Mouse (Mus musculus) intestine, embryonic 15.5 days (tissue): ENCODE data around the gene Nlrc5. TPM values are rescaled to one million over a fixed set of nuclear protein-coding genes. Genes with fewer than 3 reads are reported as not detected.
"Not testable (repeated sequence)": the region's sequence is repeated elsewhere in the genome, so short reads cannot be mapped to it uniquely, and the experiment has no call there.

Experiments used
- ATAC-seq: fragments of 200-750 bp; cut with Nextera tagmentation; 2 replicates; pipeline ENCODE4 v1.8.0; 2017; ENCODE audit warnings: moderate TSS enrichment, moderate library complexity
- H3K27ac ChIP-seq: fragments of 300-500 bp; sonication (generic); 2 replicates; pipeline ENCODE4 v1.5.1; 2015; ENCODE audit warnings: mild to moderate bottlenecking, inconsistent platforms
- H3K27me3 ChIP-seq: fragments of 300-500 bp; sonication (generic); replicated peaks from 2 replicates; pipeline ENCODE4 v1.6.1; 2015; ENCODE audit warnings: inconsistent platforms
- H3K36me3 ChIP-seq: fragments of 300-500 bp; sonication (generic); 2 replicates; pipeline ENCODE4 v1.6.1; 2015; ENCODE audit warnings: inconsistent platforms
- H3K4me1 ChIP-seq: fragments of 300-500 bp; sonication (generic); replicated peaks from 2 replicates; pipeline ENCODE4 v1.6.1; 2015; ENCODE audit warnings: inconsistent platforms
- H3K4me2 ChIP-seq: fragments of 300-500 bp; sonication (generic); replicated peaks from 2 replicates; pipeline ENCODE4 v1.6.1; 2015; ENCODE audit warnings: mild to moderate bottlenecking, inconsistent platforms
- H3K4me3 ChIP-seq: fragments of 300-500 bp; sonication (generic); replicated peaks from 2 replicates; pipeline ENCODE4 v1.5.1; 2015; ENCODE audit warnings: inconsistent platforms
- H3K9ac ChIP-seq: fragments of 300-500 bp; sonication (generic); 2 replicates; pipeline ENCODE4 v1.6.1; 2015; ENCODE audit warnings: inconsistent platforms
- H3K9me3 ChIP-seq: fragments of 300-500 bp; sonication (generic); 2 replicates; pipeline ENCODE4 v1.6.1; 2016; ENCODE audit warnings: inconsistent platforms
- WGBS: fragments of 180-500 bp; shearing (Covaris S2); methylation state at CpG from one replicate; pipeline ENCODE4 v1.1.7; 2015; 5-methylcytosine and 5-hydroxymethylcytosine counted together
- polyA plus RNA-seq: library from polyadenylated mRNA; unstranded; fragments of >200 nt; fragmentation: Nextera tagmentation; extraction: Ambion mirVana; gene quantifications from 2 replicates; pipeline ENCODE4 v1.2.1, GENCODE M21; 2015

Gene Nlrc5
- polyA plus RNA-seq, 1 experiment from 2014 or later, result 0.21 TPM

DNA sequence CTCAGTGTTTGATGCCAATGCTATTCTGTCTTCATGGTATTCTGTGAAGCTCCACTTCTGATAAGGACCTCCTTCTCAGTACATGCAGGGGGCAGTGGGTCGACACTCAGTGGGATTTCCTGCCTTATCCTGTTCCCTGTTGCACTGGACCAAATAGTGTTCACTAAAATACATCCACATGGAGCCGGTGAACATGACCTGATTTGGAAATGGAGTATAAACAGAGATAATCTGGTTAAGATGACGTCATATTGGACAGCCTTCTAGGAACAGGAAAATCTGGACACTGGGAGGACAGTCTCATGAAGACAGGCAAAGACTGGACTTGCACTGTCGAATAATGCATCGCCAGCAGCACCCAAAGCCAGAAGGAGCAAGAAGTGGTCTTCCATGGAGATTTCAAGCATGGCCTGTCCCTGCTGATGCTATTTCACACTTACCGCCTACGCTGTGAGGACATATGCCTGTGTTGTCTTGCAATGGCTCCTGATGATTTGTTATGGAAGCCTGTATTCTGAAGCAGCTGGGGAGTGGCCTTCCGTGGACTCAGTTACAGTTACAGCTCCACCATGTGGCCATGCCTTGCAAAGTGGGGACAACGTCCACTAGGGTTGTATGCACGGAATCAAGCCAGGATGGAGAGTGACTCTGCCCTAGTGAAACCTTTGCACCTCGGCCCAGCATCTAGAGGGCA, 37.0 kb upstream of the Nlrc5 start:
- no peaks in the 10 kb centered on the region for H3K4me1 ChIP-seq
- H3K36me3 ChIP-seq, result peaks cover 21% of the 10 kb centered on the region
- peak; percentile 77 for ATAC-seq
- WGBS, result 59% methylated on average over 11 of the region's 11 CpGs
- no peak overlapping the region for H3K9ac ChIP-seq
- H3K9me3 ChIP-seq, result no peaks in the 10 kb centered on the region
- H3K27ac ChIP-seq, result no peak overlapping the region
- H3K4me2 ChIP-seq, result no peak overlapping the region
- no peaks in the 10 kb centered on the region for H3K27me3 ChIP-seq
- H3K4me3 ChIP-seq, result no peak overlapping the region

DNA sequence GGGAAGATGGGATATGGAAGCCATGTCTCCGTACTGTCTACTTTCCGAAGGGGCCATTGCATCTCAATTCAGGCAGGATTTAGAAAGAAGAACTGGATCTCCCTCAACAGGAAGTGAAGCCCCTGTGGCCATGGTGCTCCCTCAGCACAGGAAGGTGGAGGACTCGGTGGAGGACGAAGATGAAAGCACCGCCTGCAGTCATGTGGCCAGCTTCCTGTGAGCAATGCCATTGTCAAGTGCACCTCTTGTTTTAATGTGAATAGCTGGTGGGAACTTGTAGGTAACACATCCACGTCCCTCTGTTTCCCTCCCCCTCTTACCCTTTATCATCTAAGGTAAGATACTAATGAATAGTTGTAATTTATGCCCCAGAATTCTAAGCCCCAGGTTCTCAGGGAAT, 35.6 kb upstream of the Nlrc5 start:
- H3K9me3 ChIP-seq, result no peaks in the 10 kb centered on the region
- H3K4me2 ChIP-seq, result no peak overlapping the region
- H3K9ac ChIP-seq, result no peak overlapping the region
- H3K27ac ChIP-seq, result no peak overlapping the region
- no peaks in the 10 kb centered on the region for H3K4me1 ChIP-seq
- no peaks in the 10 kb centered on the region for H3K27me3 ChIP-seq
- no peak for ATAC-seq
- H3K36me3 ChIP-seq, result peaks cover 11% of the 10 kb centered on the region
- H3K4me3 ChIP-seq, result no peak overlapping the region
- WGBS, result 82% methylated on average over 6 of the region's 6 CpGs

DNA sequence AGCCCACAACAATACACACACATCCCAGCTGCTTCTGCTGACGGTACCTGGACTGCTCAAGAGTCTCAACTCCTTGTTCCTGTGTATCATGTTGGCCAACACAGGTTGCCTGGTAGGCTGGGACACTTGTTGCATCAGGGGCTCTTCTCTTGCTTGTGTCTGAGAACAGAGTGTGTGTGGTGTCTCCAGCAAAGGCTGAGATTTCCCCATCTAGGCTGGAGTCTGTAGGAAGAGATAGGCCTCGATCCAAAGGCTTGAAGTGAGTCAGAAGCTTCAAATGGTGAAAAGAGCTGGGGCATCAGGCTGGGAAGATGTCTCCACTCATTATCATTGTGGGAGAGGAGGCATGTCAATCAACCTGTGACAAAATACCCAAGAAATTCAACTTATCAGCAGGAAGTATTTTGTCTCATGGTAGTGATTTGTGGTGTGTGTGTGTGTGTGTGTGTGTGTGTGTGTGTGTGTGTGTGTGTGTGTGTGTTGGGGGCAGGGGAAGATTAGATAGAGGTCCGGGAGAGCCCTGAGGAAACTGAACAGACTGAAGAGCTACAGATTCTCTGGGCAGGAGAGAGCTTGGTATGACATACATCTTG, 34.7 kb upstream of the Nlrc5 start:
- no peak overlapping the region for H3K9ac ChIP-seq
- H3K4me1 ChIP-seq, result no peaks in the 10 kb centered on the region
- no peak overlapping the region for H3K4me3 ChIP-seq
- no peak for ATAC-seq
- H3K27me3 ChIP-seq, result no peaks in the 10 kb centered on the region
- no peaks in the 10 kb centered on the region for H3K9me3 ChIP-seq
- WGBS, result 73% methylated on average over 3 of the region's 3 CpGs
- no peak overlapping the region for H3K27ac ChIP-seq
- peaks cover 5% of the 10 kb centered on the region; the same call in 1 of the 2 replicates for H3K36me3 ChIP-seq
- H3K4me2 ChIP-seq, result no peak overlapping the region

DNA sequence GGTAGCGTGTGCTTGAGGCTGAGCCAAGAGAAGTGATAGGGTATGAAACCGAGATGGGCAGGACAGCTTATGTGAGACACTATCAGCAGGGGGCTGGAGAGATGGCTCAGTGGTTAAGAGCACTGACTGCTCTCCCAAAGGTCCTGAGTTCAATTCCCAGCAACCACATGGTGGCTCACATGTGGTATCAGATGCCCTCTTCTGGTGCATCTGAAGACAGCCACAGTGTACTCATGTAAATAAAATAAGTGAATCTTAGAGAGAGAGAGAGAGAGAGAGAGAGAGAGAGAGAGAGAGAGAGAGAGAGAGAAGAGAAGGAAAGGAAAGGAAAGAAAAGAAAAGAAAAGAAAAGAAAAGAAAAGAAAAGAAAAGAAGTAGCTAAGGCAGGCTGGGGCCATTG, 34.2 kb upstream of the Nlrc5 start:
- not testable (repeated sequence) for ATAC-seq
- 83% methylated on average over 2 of the region's 2 CpGs for WGBS

DNA sequence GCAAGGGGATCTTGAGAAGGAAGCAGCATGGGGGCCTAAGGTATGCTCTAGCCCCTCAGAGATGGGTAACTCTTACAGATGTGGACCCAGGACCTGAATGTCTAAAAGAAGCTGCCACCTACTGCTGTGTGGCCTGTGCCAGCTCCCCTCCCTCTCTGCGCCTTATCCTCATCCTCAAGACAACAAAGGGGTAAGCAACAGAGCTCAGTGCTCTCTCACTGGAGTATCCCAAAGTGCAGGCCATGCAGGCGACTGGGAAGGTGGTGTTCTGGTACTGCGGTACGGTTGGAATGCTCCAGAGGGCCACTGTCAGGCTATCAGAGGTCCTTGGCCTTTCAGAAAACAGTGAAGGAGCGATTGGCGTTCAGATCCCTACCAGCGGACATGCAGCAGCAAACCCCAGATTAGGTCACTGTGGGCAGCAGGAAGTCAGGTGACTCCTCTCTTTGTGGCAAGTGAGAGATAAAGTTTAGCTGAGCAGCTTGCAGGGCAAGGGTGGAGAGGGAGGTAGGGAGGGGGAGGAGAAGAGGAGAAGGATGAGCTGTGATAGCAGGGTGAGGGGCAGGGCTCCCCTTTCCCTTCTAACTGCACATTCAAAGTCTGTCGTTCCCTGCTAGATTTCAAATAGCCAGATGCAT, 25.6 kb upstream of the Nlrc5 start:
- no peak overlapping the region for H3K4me2 ChIP-seq
- H3K9ac ChIP-seq, result no peak overlapping the region
- no peak for ATAC-seq
- H3K27ac ChIP-seq, result no peak overlapping the region
- no peaks in the 10 kb centered on the region for H3K4me1 ChIP-seq
- H3K36me3 ChIP-seq, result no peaks in the 10 kb centered on the region
- WGBS, result 59% methylated on average over 8 of the region's 8 CpGs
- H3K27me3 ChIP-seq, result no peaks in the 10 kb centered on the region
- no peak overlapping the region for H3K4me3 ChIP-seq
- H3K9me3 ChIP-seq, result no peaks in the 10 kb centered on the region

More for the DNA sequence above, 34.2 kb upstream of the Nlrc5 start:
- H3K9ac ChIP-seq, H3K36me3 ChIP-seq, H3K4me1 ChIP-seq, H3K27ac ChIP-seq, H3K9me3 ChIP-seq, H3K27me3 ChIP-seq, H3K4me3 ChIP-seq, H3K4me2 ChIP-seq: not testable (repeated sequence)

DNA sequence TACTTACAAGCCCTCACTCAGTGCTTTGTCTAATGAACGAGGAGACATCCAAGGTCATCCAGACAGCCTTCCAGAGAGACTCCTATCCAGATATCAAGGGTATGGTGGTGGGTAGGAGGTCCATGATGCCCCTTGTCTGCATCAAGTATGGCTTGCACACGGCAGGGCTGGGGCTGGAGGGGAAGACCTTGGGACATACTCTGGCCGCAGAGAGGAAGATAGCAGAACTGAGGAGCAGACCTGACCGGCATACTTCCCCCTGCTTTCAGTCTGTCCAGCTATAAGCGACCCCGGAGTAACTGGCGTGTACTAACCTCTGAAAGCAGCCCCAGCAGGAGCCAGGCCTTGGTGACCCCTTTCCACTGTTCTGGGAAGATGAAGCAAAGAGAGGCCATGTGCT, 24.6 kb upstream of the Nlrc5 start:
- H3K27me3 ChIP-seq, result no peaks in the 10 kb centered on the region
- no peaks in the 10 kb centered on the region for H3K36me3 ChIP-seq
- H3K9me3 ChIP-seq, result no peaks in the 10 kb centered on the region
- no peak overlapping the region for H3K4me2 ChIP-seq
- H3K9ac ChIP-seq, result no peak overlapping the region
- H3K4me3 ChIP-seq, result no peak overlapping the region
- H3K4me1 ChIP-seq, result no peaks in the 10 kb centered on the region
- no peak overlapping the region for H3K27ac ChIP-seq
- 89% methylated on average over 7 of the region's 7 CpGs for WGBS
- no peak for ATAC-seq

DNA sequence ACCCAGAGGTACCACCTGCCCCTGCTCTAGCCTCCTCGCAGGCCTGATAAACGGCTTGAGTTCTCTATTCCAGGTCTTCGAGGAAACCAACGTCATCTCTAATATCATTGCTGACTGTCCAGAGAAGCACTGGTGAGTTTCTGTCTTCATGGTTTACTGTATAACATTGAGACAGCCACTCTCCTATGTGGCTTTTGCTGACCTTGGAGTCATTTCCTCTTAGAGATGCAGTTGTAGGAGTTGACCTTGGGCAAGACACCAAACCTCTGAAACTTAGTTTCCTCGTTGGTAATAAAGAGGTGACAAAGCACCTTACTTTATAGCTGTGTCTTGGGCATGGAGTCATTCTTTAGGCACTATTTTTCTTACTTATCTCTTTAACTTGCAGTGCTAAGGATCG, 21.6 kb upstream of the Nlrc5 start:
- H3K27ac ChIP-seq, result no peak overlapping the region
- no peak overlapping the region for H3K4me2 ChIP-seq
- WGBS, result 64% methylated on average over 6 of the region's 6 CpGs
- no peaks in the 10 kb centered on the region for H3K27me3 ChIP-seq
- ATAC-seq, result no peak
- H3K9ac ChIP-seq, result no peak overlapping the region
- H3K4me1 ChIP-seq, result no peaks in the 10 kb centered on the region
- H3K36me3 ChIP-seq, result no peaks in the 10 kb centered on the region
- no peaks in the 10 kb centered on the region for H3K9me3 ChIP-seq
- no peak overlapping the region for H3K4me3 ChIP-seq

DNA sequence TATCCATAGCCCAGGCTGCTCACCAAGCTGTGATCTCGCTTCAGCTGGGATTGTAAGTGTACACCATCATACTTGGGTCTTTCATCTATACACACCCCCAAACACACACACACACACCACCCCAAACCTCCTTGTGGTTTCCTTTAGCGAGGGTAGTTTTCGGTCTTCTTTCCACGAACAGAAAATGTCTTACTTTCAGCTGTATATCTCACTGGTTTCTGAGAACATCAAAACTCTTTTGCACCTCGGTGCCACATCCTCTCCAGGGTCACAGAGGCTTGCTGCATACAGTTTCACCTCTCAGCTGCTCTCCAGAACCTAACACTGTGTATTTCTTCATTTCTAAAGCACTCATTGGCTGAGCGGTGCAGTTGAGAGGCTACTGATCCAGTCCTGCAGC, 20.6 kb upstream of the Nlrc5 start:
- Histone ChIP-seq H3K27me3 (no peaks in the 10 kb centered on the region), H3K36me3 (no peaks in the 10 kb centered on the region), H3K4me2 (no peak overlapping the region), H3K9me3 (no peaks in the 10 kb centered on the region), H3K9ac (no peak overlapping the region), H3K4me3 (no peak overlapping the region), H3K27ac (no peak overlapping the region), H3K4me1 (no peaks in the 10 kb centered on the region)
- no peak for ATAC-seq
- 83% methylated on average over 6 of the region's 6 CpGs for WGBS

DNA sequence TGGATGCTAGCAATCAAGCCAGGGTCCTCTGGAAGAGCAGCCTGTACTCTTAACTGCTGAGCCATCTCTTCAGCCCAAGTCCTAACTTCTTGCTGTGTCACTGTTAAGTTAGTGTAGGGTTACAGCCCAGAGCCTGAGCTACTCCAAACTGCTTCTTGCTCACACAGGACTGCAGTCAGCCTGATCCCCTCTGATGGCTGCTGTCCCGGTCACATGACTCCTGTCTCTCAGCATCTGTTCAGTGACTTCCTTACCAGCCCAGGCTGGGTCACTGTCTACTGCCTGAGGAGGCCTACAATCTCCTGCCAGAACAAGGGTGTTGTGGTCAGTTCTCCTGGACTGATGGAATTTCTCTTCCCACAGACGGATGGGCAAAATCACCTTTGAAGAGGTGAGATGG, 18.9 kb upstream of the Nlrc5 start:
- no peaks in the 10 kb centered on the region for H3K4me1 ChIP-seq
- 55% methylated on average over 2 of the region's 2 CpGs for WGBS
- H3K9ac ChIP-seq, result no peak overlapping the region
- no peak for ATAC-seq
- H3K4me2 ChIP-seq, result no peak overlapping the region
- H3K9me3 ChIP-seq, result no peaks in the 10 kb centered on the region
- no peaks in the 10 kb centered on the region for H3K27me3 ChIP-seq
- H3K4me3 ChIP-seq, result no peak overlapping the region
- no peak overlapping the region for H3K27ac ChIP-seq
- H3K36me3 ChIP-seq, result no peaks in the 10 kb centered on the region

DNA sequence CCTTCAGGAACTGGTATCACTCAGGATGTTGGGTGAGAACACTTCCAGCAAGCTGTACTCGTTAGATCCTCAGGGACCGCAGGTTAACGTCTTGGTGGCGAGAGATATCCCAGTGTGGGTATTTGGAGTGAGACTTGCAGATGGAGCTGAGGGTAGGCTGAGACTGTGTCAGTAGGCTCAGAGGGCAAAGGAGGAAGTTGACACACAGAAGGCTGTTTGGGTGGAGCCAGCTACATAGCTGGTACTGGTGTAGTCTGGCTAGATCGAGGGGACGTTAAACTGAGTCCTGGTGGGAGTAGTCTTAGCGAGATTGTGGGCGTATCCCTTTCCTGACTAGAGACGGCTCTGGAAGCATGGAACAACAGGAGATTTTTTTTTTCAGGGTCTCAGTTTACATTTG, 16.1 kb upstream of the Nlrc5 start:
- Histone ChIP-seq H3K4me2 (no peak overlapping the region), H3K9ac (no peak overlapping the region), H3K4me1 (no peaks in the 10 kb centered on the region), H3K4me3 (no peak overlapping the region), H3K27ac (no peak overlapping the region), H3K36me3 (no peaks in the 10 kb centered on the region), H3K27me3 (no peaks in the 10 kb centered on the region), H3K9me3 (no peaks in the 10 kb centered on the region)
- 55% methylated on average over 9 of the region's 9 CpGs for WGBS
- ATAC-seq, result no peak

DNA sequence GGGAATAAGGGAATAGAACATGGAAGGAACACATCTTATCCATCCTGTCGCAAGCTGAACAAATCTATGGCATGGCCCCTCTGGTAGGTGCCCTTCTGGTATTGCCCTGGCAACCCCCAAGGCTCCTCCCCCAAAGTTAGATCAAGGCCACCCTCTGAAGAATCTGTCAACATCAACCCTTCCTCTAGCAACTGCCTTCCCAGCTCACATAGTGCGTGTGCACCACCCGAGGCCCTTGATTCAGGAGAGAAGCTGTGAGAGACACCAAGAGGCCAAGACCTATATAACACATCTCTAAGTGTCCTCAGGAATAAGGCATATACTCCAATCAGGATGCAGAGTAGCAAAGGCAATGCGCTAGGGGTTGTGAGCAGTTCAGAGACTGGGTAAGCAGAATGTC, 11.9 kb upstream of the Nlrc5 start:
- H3K27me3 ChIP-seq, result no peaks in the 10 kb centered on the region
- H3K27ac ChIP-seq, result no peak overlapping the region
- H3K4me2 ChIP-seq, result no peak overlapping the region
- H3K9me3 ChIP-seq, result no peaks in the 10 kb centered on the region
- H3K4me3 ChIP-seq, result no peak overlapping the region
- H3K4me1 ChIP-seq, result no peaks in the 10 kb centered on the region
- H3K36me3 ChIP-seq, result no peaks in the 10 kb centered on the region
- H3K9ac ChIP-seq, result no peak overlapping the region
- ATAC-seq, result no peak
- WGBS, result 83% methylated on average over 4 of the region's 4 CpGs

DNA sequence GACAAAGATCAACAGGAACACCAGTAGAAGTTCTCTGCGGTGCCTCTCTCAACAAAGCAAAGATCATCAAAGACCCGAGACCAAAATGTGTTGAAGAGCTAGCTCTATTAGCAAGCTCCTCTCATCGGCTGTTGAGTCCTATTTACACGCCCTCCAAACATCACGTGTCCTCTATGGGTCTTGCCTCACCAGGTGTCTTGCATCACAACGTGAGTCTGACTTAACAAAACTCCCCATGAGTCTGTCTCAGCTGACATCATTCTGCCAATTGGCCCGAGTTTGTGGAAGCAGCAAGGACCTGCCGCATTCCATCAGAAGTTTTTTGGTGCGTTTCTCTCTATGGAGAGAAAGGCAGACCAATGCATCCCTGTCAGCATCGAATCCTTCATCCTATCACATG, 6.2 kb upstream of the Nlrc5 start:
- no peak for ATAC-seq
- H3K4me3 ChIP-seq, result no peak overlapping the region
- H3K27ac ChIP-seq, result no peak overlapping the region
- no peaks in the 10 kb centered on the region for H3K9me3 ChIP-seq
- H3K36me3 ChIP-seq, result no peaks in the 10 kb centered on the region
- no peak overlapping the region for H3K9ac ChIP-seq
- WGBS, result 48% methylated on average over 10 of the region's 10 CpGs
- no peak overlapping the region for H3K4me2 ChIP-seq
- no peaks in the 10 kb centered on the region for H3K4me1 ChIP-seq
- peaks cover 4% of the 10 kb centered on the region; the same call in 1 of the 2 replicates for H3K27me3 ChIP-seq

DNA sequence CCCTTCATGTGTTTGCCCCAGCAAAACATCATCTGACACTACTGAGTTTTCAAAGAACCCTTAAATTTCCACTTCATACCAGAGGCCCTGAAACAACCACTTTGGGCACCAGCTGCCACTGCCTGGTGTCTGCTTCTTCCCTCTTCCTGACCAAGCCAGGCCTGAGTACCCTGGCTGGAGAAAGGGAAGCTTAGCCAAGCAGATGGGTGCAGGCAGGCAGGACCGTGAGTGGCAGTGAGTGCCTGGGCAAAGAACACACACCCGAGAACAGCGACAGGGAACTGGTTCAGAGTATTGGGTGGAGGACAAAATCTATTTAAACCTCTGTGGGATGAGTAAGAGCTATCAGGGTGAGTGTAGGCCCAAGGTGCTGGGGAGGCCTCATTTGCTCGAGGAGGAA, 5.7 kb upstream of the Nlrc5 start:
- WGBS, result 67% methylated on average over 4 of the region's 4 CpGs
- no peak overlapping the region for H3K4me2 ChIP-seq

More for the DNA sequence above, 5.7 kb upstream of the Nlrc5 start:
- no peaks in the 10 kb centered on the region for H3K4me1 ChIP-seq
- no peak for ATAC-seq
- H3K27me3 ChIP-seq, result peaks cover 5% of the 10 kb centered on the region
- no peak overlapping the region for H3K27ac ChIP-seq
- no peaks in the 10 kb centered on the region for H3K36me3 ChIP-seq
- no peaks in the 10 kb centered on the region for H3K9me3 ChIP-seq
- H3K4me3 ChIP-seq, result no peak overlapping the region
- no peak overlapping the region for H3K9ac ChIP-seq
